Comparison of ENCODE assay signal across 21 mouse cellular contexts in genomic region chr15:52937138-52937537, GRCm38 (mm10).
DNase-seq lines count a peak whose midpoint lies in the region; ATAC-seq and TF ChIP-seq lines count a peak whose summit lies in the region.
"Had no signal": no experiment of that assay in that cellular context is flagged by ENCODE, and none has a peak within 500 bp of the region (broad histone marks: within the 10 kb centered on the region; RNA-seq: fewer than 3 reads in every experiment).

No protein-coding gene starts in this region.

- H3K9me3 ChIP-seq in embryonic facial prominence, embryonic 15.5 days (replicated peaks): no peaks in the 10 kb centered on the region
- H3K9me3 ChIP-seq: forebrain, embryonic 12.5 days; G1E; heart, embryonic 15.5 days; hindbrain, embryonic 13.5 days had no signal

- no peaks in the 10 kb centered on the region for H3K36me3 ChIP-seq in embryonic facial prominence, embryonic 15.5 days
- H3K36me3 ChIP-seq: forebrain, embryonic 12.5 days; G1E; heart, embryonic 15.5 days; hindbrain, embryonic 13.5 days had no signal

- no peak for DNase-seq in cerebellum, adult 11 months
- peak; percentile 8 to 56 for DNase-seq in cerebellum, adult 2 months
- DNase-seq in cerebellum, postnatal 10 days: peak; percentile 10 to 13
- no peak for DNase-seq in spleen, postnatal 10 days (ENCODE audit: low spot score in 2 of 2)
- no peak for DNase-seq in frontal cortex, adult 2 months (ENCODE audit: extremely low spot score in 1 of 2, low spot score in 1 of 2)
- DNase-seq: adrenal gland, postnatal 10 days; B cell, adult 2 months; gastrocnemius, postnatal 14 days; heart, adult 2 months; heart, postnatal 14 days; kidney, adult 11 months had no signal

- peaks cover 7% of the 10 kb centered on the region; the same call in 1 of the 2 replicates for H3K4me1 ChIP-seq in cerebellum, adult 2 months (ENCODE audit: control insufficient read depth, insufficient read depth, low read length)
- no peaks in the 10 kb centered on the region for H3K4me1 ChIP-seq in embryonic facial prominence, embryonic 15.5 days
- H3K4me1 ChIP-seq: forebrain, embryonic 12.5 days; heart, embryonic 15.5 days; hindbrain, embryonic 13.5 days had no signal

- H3K9ac ChIP-seq in embryonic facial prominence, embryonic 15.5 days: no peak overlapping the region
- H3K9ac ChIP-seq: forebrain, embryonic 12.5 days; heart, embryonic 15.5 days; hindbrain, embryonic 13.5 days had no signal

- H3K4me2 ChIP-seq in embryonic facial prominence, embryonic 15.5 days (replicated peaks): no peak overlapping the region
- H3K4me2 ChIP-seq: forebrain, embryonic 12.5 days; heart, embryonic 11.5 days; heart, embryonic 15.5 days; hindbrain, embryonic 13.5 days had no signal

- no peak for TF ChIP-seq CTCF in cerebellum, adult 2 months (IDR thresholded peaks at IDR 0.05; ENCODE audit: borderline replicate concordance, insufficient read depth, low read depth, low read length)

- 52% methylated on average over 2 of the region's 2 CpGs for WGBS in cerebellum, adult 2 months
- WGBS in embryonic facial prominence, embryonic 15.5 days: 74% methylated on average over 2 of the region's 2 CpGs

- H3K27ac ChIP-seq in cerebellum, adult 2 months (ENCODE audit: insufficient read depth, low read length): no peak overlapping the region
- H3K27ac ChIP-seq in embryonic facial prominence, embryonic 15.5 days (replicated peaks): peak overlapping the region; percentile 41; the same call in 1 of the 2 replicates
- H3K27ac ChIP-seq: forebrain, embryonic 12.5 days; heart, adult 2 months; heart, embryonic 15.5 days; hindbrain, embryonic 13.5 days; hindbrain, postnatal 0 days had no signal

- no peak for TF ChIP-seq POLR2A in cerebellum, adult 2 months (IDR thresholded peaks at IDR 0.05; ENCODE audit: borderline replicate concordance, insufficient read depth, low read length)

- peak; percentile 77 for ATAC-seq in cerebellum, adult (ENCODE audit: insufficient number of reproducible peaks, low FRiP score, low TSS enrichment)
- ATAC-seq in embryonic facial prominence, embryonic 15.5 days (ENCODE audit: insufficient number of reproducible peaks, low FRiP score, low TSS enrichment, low read depth): no peak
- ATAC-seq: CD4-positive, CD25-positive, alpha-beta regulatory T cell, adult 4 months; forebrain, embryonic 16.5 days; hindbrain, postnatal 0 days had no signal

- H3K4me3 ChIP-seq in cerebellum, adult 2 months (replicated peaks; ENCODE audit: insufficient read depth, low read depth, low read length): no peak overlapping the region
- no peak overlapping the region for H3K4me3 ChIP-seq in embryonic facial prominence, embryonic 15.5 days (replicated peaks)
- H3K4me3 ChIP-seq: forebrain, embryonic 12.5 days; heart, adult 2 months; heart, embryonic 15.5 days; hindbrain, embryonic 13.5 days had no signal

- H3K27me3 ChIP-seq in cerebellum, adult 2 months (ENCODE audit: control insufficient read depth, insufficient read depth, low read length): no peaks in the 10 kb centered on the region
- H3K27me3 ChIP-seq in embryonic facial prominence, embryonic 15.5 days: no peaks in the 10 kb centered on the region
- H3K27me3 ChIP-seq: forebrain, embryonic 12.5 days; heart, embryonic 15.5 days; hindbrain, embryonic 13.5 days had no signal

Comparison
In these comparisons a context has a peak if more than half of its experiments do, and no peak if none do; other contexts are left out.
1. DNase-seq: peak in cerebellum, adult 2 months (2 of 2) and cerebellum, postnatal 10 days (2 of 2); none in cerebellum, adult 11 months (single experiment), spleen, postnatal 10 days (0 of 2) and frontal cortex, adult 2 months (0 of 2).